Mouse (Mus musculus): ENCODE data around the gene Ddx39b. TPM values are rescaled to one million over a fixed set of nuclear protein-coding genes. Genes with fewer than 3 reads are reported as not detected.

The Ddx39b gene
- polyA plus RNA-seq, 1 experiment from 2014 or later, result 282 TPM

DNA sequence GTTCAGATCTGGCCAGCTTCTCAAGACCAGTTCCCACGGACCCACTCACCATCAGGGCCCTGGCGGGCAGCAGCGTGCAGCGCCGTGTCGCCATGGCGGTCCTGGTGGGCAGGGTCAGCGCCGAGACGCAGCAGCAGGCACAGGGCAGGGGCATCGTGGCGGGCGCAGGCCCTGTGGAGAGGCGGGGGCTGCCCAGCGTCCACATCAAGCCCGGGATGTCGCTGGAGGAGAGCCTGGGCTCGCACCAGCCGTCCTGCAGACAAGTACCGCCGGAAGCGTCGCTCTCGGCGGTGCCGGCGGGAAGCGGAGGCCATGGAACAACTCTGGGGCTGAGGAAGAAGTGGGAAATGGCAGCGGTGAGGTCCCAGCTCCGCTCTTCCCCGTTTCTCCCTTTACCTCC lies 6.6 kb upstream of the Ddx39b start:
- H3K36me3 ChIP-seq, result peaks cover 18% of the 10 kb centered on the region
- WGBS, result 4% methylated on average over 31 of the region's 31 CpGs

GRCm38 (mm10) chr17:35235614-35236389 lies 5.7 kb upstream of the Ddx39b start, which contains the start of gene Nfkbil1:
Gene Nfkbil1, minus strand, starts transcription at chr17:35235792.
- peaks cover 11% of the 10 kb centered on the region for H3K36me3 ChIP-seq
- H3K4me2 ChIP-seq, result peak within 1 kb of the TSS; percentile 89
- H3K9ac ChIP-seq, result peak within 1 kb of the TSS; percentile 96
- ATAC-seq (ENCODE audit: insufficient number of reproducible peaks, low FRiP score), result peak; percentile 86
- WGBS, result under 1% methylated on average over 35 of the region's 35 CpGs
- H3K4me1 ChIP-seq (replicated peaks), result peaks cover 41% of the 10 kb centered on the region
- peak within 1 kb of the TSS; percentile 70 for H3K4me3 ChIP-seq
- H3K9me3 ChIP-seq (replicated peaks), result no peaks in the 10 kb centered on the region
- H3K27ac ChIP-seq (ENCODE audit: poor library complexity, severe bottlenecking), result peak within 1 kb of the TSS; percentile 96
- H3K27me3 ChIP-seq (replicated peaks), result no peaks in the 10 kb centered on the region

More for the DNA sequence above, 6.6 kb upstream of the Ddx39b start:
- Histone ChIP-seq H3K27me3 (replicated peaks) (no peaks in the 10 kb centered on the region), H3K9ac (peak overlapping the region; percentile 96), H3K27ac (ENCODE audit: poor library complexity, severe bottlenecking) (peak overlapping the region; percentile 96), H3K4me3 (peak overlapping the region; percentile 70), H3K9me3 (replicated peaks) (no peaks in the 10 kb centered on the region), H3K4me1 (replicated peaks) (peaks cover 32% of the 10 kb centered on the region), H3K4me2 (peak overlapping the region; percentile 89)
- ATAC-seq (ENCODE audit: insufficient number of reproducible peaks, low FRiP score), result peak; percentile 23; the same call in 1 of the 2 replicates

- peak overlapping the region; percentile 96 for H3K9ac ChIP-seq
- 1% methylated on average over 18 of the region's 18 CpGs for WGBS
These were observed 5.2 kb upstream of the Ddx39b start for GRCm38 (mm10) chr17:35236390-35236746.

GRCm38 (mm10) chr17:35236996-35237395 lies 4.5 kb upstream of the Ddx39b start:
- Histone ChIP-seq H3K4me3 (no peak overlapping the region), H3K36me3 (peaks cover 5% of the 10 kb centered on the region; the same call in 1 of the 2 replicates), H3K4me2 (no peak overlapping the region), H3K9ac (peak overlapping the region; percentile 96; the same call in 1 of the 2 replicates), H3K27ac (ENCODE audit: poor library complexity, severe bottlenecking) (no peak overlapping the region), H3K9me3 (replicated peaks) (no peaks in the 10 kb centered on the region), H3K27me3 (replicated peaks) (no peaks in the 10 kb centered on the region), H3K4me1 (replicated peaks) (peaks cover 39% of the 10 kb centered on the region)
- ATAC-seq (ENCODE audit: insufficient number of reproducible peaks, low FRiP score), result no peak
- WGBS, result 70% methylated on average over 9 of the region's 9 CpGs

More at GRCm38 (mm10) chr17:35236390-35236746, 5.2 kb upstream of the Ddx39b start:
- H3K4me3 ChIP-seq, result peak overlapping the region; percentile 70
- peaks cover 6% of the 10 kb centered on the region for H3K36me3 ChIP-seq
- H3K4me2 ChIP-seq, result peak overlapping the region; percentile 89
- peak overlapping the region; percentile 96 for H3K27ac ChIP-seq (ENCODE audit: poor library complexity, severe bottlenecking)
- peak; percentile 68 for ATAC-seq (ENCODE audit: insufficient number of reproducible peaks, low FRiP score)
- no peaks in the 10 kb centered on the region for H3K9me3 ChIP-seq (replicated peaks)
- H3K4me1 ChIP-seq (replicated peaks), result peaks cover 42% of the 10 kb centered on the region
- no peaks in the 10 kb centered on the region for H3K27me3 ChIP-seq (replicated peaks)

DNA sequence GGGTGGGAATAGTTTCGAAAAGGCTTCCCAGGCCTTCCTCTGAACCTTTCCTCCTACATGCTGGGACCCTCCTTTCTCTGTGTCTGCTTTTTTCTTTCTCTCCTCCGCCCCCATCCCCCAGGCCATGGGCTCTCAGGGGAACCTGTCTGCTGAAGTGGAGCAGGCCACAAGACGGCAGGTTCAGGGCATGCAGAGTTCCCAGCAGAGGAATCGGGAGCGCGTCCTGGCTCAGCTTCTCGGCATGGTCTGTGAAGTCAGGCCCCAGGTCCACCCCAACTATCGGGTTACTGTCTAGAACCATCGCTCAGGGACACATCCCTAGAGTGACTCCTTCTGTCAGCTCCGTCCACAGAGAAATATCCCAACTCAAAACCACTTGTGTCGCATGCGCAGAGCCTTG lies 4.0 kb upstream of the Ddx39b start:
- Histone ChIP-seq H3K4me1 (replicated peaks) (peaks cover 34% of the 10 kb centered on the region), H3K4me3 (no peak overlapping the region), H3K9me3 (replicated peaks) (no peaks in the 10 kb centered on the region), H3K36me3 (peaks cover 3% of the 10 kb centered on the region; the same call in 1 of the 2 replicates), H3K4me2 (no peak overlapping the region), H3K27ac (ENCODE audit: poor library complexity, severe bottlenecking) (no peak overlapping the region), H3K27me3 (replicated peaks) (no peaks in the 10 kb centered on the region), H3K9ac (no peak overlapping the region)
- WGBS, result 82% methylated on average over 12 of the region's 12 CpGs
- ATAC-seq (ENCODE audit: insufficient number of reproducible peaks, low FRiP score), result no peak

DNA sequence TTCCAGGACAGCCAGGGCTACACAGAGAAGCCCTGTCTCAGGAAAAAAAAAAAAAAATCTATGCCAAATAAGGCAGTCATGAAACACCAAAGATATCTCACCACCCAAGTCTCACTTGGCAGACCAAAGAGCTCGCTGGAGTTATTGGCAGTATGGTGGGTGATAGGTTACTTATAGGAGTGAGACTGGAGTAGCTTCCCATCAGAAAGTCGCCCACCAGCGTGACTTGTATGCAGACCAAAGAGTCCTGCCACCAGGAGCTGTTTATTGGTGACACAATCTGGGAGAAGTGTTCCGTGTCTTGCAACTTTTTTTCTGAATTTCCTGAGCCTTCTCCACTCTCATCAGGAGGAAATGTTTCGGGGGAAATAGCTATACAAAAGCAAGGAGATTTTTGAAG lies 1.8 kb upstream of the Ddx39b start:
- Histone ChIP-seq H3K4me2 (no peak overlapping the region), H3K4me1 (replicated peaks) (peaks cover 34% of the 10 kb centered on the region), H3K9me3 (replicated peaks) (no peaks in the 10 kb centered on the region), H3K36me3 (peaks cover 18% of the 10 kb centered on the region), H3K27me3 (replicated peaks) (no peaks in the 10 kb centered on the region), H3K9ac (no peak overlapping the region), H3K27ac (ENCODE audit: poor library complexity, severe bottlenecking) (no peak overlapping the region), H3K4me3 (no peak overlapping the region)
- 76% methylated on average over 5 of the region's 5 CpGs for WGBS
- ATAC-seq (ENCODE audit: insufficient number of reproducible peaks, low FRiP score), result no peak

GRCm38 (mm10) chr17:35240384-35241304 lies 902 bp upstream of the Ddx39b start:
- WGBS, result 34% methylated on average over 12 of the region's 12 CpGs
- H3K4me2 ChIP-seq, result peak overlapping the region; percentile 95
- peaks cover 27% of the 10 kb centered on the region for H3K36me3 ChIP-seq

DNA sequence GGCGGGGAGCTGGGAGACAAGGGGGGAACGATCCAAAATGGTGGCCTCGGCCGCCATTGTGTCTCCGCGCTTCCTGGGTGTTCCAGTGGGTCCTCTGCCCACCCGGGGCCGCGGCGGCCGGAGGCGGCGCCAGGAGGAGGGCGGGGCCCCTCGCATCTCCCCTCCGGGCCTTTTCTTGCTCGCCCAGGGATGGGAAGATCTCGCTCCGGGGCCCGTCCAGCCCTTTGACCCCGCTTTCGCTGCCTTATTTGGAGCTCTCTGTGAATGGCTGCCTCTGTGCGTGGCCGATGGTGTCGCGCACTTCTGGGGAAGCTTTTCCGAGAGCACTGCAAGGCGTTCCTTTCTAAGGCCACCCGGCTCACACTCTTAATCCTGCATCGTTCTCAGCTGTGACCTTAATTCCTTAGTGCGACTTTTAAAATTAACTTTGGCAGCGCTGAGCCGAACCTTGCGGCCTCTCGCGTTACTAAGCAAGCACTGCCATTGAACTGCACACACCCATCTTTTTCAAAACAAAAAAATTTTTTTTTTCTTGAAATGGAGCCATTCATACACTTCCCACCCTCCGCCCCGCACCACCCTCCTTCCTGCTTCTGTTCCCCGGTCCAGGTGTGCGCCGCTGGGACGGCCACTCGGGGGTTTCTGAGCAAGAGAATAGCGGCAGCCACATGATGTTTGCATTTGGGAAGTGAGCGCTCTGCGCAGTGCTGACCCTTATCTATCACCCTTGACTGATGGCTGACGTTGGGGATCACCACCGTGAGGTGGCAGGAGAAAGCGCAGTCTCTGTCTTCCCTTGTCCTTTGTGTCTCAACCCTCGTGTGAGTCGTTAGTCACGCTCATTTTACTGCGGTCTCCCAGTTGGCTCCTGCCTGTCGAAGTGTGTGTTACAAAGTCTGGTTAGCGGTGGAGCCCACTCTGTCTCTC lies 732 bp downstream of the Ddx39b start:
- Histone ChIP-seq H3K4me1 (replicated peaks) (peaks cover 46% of the 10 kb centered on the region), H3K27me3 (replicated peaks) (no peaks in the 10 kb centered on the region), H3K27ac (ENCODE audit: poor library complexity, severe bottlenecking) (peak overlapping the region; percentile 99), H3K36me3 (peaks cover 43% of the 10 kb centered on the region), H3K9ac (peak overlapping the region; percentile 99), H3K4me2 (peak overlapping the region; percentile 95), H3K4me3 (peak overlapping the region; percentile 89), H3K9me3 (replicated peaks) (no peaks in the 10 kb centered on the region)
- under 1% methylated on average over 54 of the region's 55 CpGs for WGBS
- peak; percentile 59 for ATAC-seq (ENCODE audit: insufficient number of reproducible peaks, low FRiP score)

More at GRCm38 (mm10) chr17:35240384-35241304, 902 bp upstream of the Ddx39b start:
- ATAC-seq (ENCODE audit: insufficient number of reproducible peaks, low FRiP score), result no peak
- Histone ChIP-seq H3K4me3 (peak overlapping the region; percentile 89), H3K4me1 (replicated peaks) (peaks cover 41% of the 10 kb centered on the region), H3K9me3 (replicated peaks) (no peaks in the 10 kb centered on the region), H3K27ac (ENCODE audit: poor library complexity, severe bottlenecking) (peak overlapping the region; percentile 99), H3K27me3 (replicated peaks) (no peaks in the 10 kb centered on the region), H3K9ac (peak overlapping the region; percentile 64; the same call in 1 of the 2 replicates)

DNA sequence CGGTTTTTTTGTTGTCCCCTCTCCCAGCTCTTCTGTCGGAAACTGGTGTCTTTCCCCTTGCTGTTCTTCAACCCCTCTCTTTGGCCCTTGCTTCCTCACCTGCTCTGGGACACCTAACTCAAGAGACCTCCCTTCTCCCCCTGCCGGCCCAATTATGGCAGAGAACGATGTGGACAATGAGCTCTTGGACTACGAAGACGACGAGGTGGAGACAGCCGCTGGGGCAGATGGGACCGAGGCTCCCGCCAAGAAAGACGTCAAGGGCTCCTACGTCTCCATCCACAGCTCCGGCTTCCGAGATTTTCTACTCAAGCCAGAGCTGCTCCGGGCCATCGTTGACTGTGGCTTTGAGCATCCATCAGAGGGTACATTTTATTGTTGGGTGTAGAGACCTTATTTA lies 1.5 kb downstream of the Ddx39b start:
- H3K27me3 ChIP-seq (replicated peaks), result no peaks in the 10 kb centered on the region
- no peak for ATAC-seq (ENCODE audit: insufficient number of reproducible peaks, low FRiP score)
- H3K9ac ChIP-seq, result peak overlapping the region; percentile 99
- no peaks in the 10 kb centered on the region for H3K9me3 ChIP-seq (replicated peaks)
- peaks cover 46% of the 10 kb centered on the region for H3K4me1 ChIP-seq (replicated peaks)
- WGBS, result 13% methylated on average over 16 of the region's 16 CpGs
- peak overlapping the region; percentile 95 for H3K4me2 ChIP-seq
- H3K36me3 ChIP-seq, result peaks cover 51% of the 10 kb centered on the region
- H3K4me3 ChIP-seq, result peak overlapping the region; percentile 89
- H3K27ac ChIP-seq (ENCODE audit: poor library complexity, severe bottlenecking), result peak overlapping the region; percentile 99

DNA sequence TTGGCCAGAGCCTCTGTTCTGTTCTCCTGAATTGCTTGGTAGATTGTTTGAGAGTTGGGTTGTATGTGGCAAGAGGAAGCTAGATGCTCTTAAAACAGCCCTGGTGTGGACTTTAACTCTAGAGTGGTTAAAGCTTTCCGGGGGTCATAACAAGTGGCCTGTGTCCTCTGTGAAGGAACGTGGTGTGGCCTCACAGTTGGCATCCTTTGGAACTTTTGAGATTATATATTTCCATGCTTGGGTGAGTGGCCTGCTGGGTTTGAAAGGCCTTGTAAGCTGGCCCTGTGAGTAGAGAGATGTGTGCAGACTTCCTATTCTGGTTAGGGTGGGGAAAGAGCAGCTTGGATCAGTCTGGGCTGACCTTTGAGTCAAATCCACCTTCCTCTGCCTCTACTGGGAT lies 3.5 kb downstream of the Ddx39b start:
- Histone ChIP-seq H3K27me3 (replicated peaks) (no peaks in the 10 kb centered on the region), H3K27ac (ENCODE audit: poor library complexity, severe bottlenecking) (no peak overlapping the region), H3K4me3 (peak overlapping the region; percentile 89), H3K4me2 (peak overlapping the region; percentile 95; the same call in 1 of the 2 replicates), H3K36me3 (peaks cover 70% of the 10 kb centered on the region), H3K9me3 (replicated peaks) (no peaks in the 10 kb centered on the region), H3K4me1 (replicated peaks) (peaks cover 45% of the 10 kb centered on the region), H3K9ac (peak overlapping the region; percentile 99)
- 79% methylated on average over 2 of the region's 2 CpGs for WGBS
- no peak for ATAC-seq (ENCODE audit: insufficient number of reproducible peaks, low FRiP score)
